Comparison of ENCODE assay signal across 23 mouse cellular contexts in genomic region chr16:37610333-37610732, GRCm38 (mm10). TPM values are rescaled to one million over a fixed set of nuclear protein-coding genes. Genes with fewer than 3 reads are reported as not detected.
DNase-seq lines count a peak whose midpoint lies in the region; ATAC-seq and TF ChIP-seq lines count a peak whose summit lies in the region.
"Had no signal": no experiment of that assay in that cellular context is flagged by ENCODE, and none has a peak within 500 bp of the region (broad histone marks: within the 10 kb centered on the region; RNA-seq: fewer than 3 reads in every experiment).

No protein-coding gene starts in this region.

- H3K9ac ChIP-seq in intestine, postnatal 0 days (ENCODE audit: low read depth, low read length): no peak overlapping the region
- H3K9ac ChIP-seq: forebrain, embryonic 13.5 days; heart, embryonic 12.5 days; limb, embryonic 15.5 days; liver, embryonic 15.5 days had no signal

- H3K27me3 ChIP-seq in kidney, adult 2 months (replicated peaks; ENCODE audit: control insufficient read depth, insufficient read depth, low read length): no peaks in the 10 kb centered on the region
- H3K27me3 ChIP-seq in intestine, postnatal 0 days (replicated peaks; ENCODE audit: control insufficient read depth, insufficient read depth, low read length): no peaks in the 10 kb centered on the region
- H3K27me3 ChIP-seq: forebrain, embryonic 13.5 days; heart, embryonic 12.5 days; limb, embryonic 15.5 days; liver, embryonic 15.5 days had no signal

- peak; percentile 48 to 63 for DNase-seq in left cerebral cortex, adult 18-20 months (ENCODE audit: low spot score in 2 of 2)
- no peak for DNase-seq in left cerebral cortex, postnatal 10 days (ENCODE audit: extremely low spot score in 1 of 2, low spot score in 2 of 2)
- peak; percentile 32 to 45 for DNase-seq in left cerebral cortex, adult 2 months (ENCODE audit: extremely low spot score in 1 of 2, low spot score in 2 of 2)
- DNase-seq in right cerebral cortex, adult 2 months (ENCODE audit: low spot score in 2 of 2): peak; percentile 59 to 63
- DNase-seq in kidney, adult 2 months: no peak
- DNase-seq: adrenal gland, postnatal 36 days; B cell, adult 2 months; heart, postnatal 14 days; kidney, adult 18-20 months; kidney, postnatal 14 days; layer of hippocampus, postnatal 36 days; thymus, postnatal 25 days had no signal

- WGBS in kidney, adult 2 months: 88% methylated on average over 8 of the region's 8 CpGs
- 84% methylated on average over 8 of the region's 8 CpGs for WGBS in intestine, postnatal 0 days

- TF ChIP-seq CTCF in cortical plate, adult 2 months (IDR thresholded peaks at IDR 0.05; ENCODE audit: extremely low read depth, insufficient read depth, low read length): no peak
- TF ChIP-seq CTCF in left cerebral cortex, adult 2 months (IDR thresholded peaks at IDR 0.05): no peak
- no peak for TF ChIP-seq CTCF in kidney, adult 2 months (conservative IDR thresholded peaks at IDR 0.05; ENCODE audit: insufficient read depth, insufficient read length, low read depth, low read length)
- no peak for TF ChIP-seq CTCF in intestine, postnatal 0 days (IDR thresholded peaks at IDR 0.05; ENCODE audit: low read depth)

- peaks cover 1% of the 10 kb centered on the region; the same call in 1 of the 2 replicates for H3K36me3 ChIP-seq in kidney, adult 2 months (ENCODE audit: control insufficient read depth, insufficient read depth, low read length)
- H3K36me3 ChIP-seq in intestine, postnatal 0 days (ENCODE audit: control insufficient read depth, insufficient read depth): no peaks in the 10 kb centered on the region
- H3K36me3 ChIP-seq: heart, embryonic 12.5 days; limb, embryonic 15.5 days had no signal

- intact Hi-C loops in left cerebral cortex, postnatal 10 days (cut with DNase I): no loop called here
- intact Hi-C loops in left cerebral cortex, adult 2 months (cut with DNase I): no loop called here

- H3K4me2 ChIP-seq in intestine, postnatal 0 days (replicated peaks; ENCODE audit: low read depth): no peak overlapping the region
- H3K4me2 ChIP-seq: forebrain, embryonic 13.5 days; heart, embryonic 12.5 days; limb, embryonic 15.5 days; liver, embryonic 15.5 days had no signal

- H3K4me1 ChIP-seq in cortical plate, adult 2 months (ENCODE audit: control insufficient read depth, insufficient read depth, low read length): peaks cover 8% of the 10 kb centered on the region
- no peaks in the 10 kb centered on the region for H3K4me1 ChIP-seq in kidney, adult 2 months (ENCODE audit: control insufficient read depth, insufficient read depth, low read length)
- H3K4me1 ChIP-seq in intestine, postnatal 0 days (replicated peaks; ENCODE audit: control insufficient read depth, insufficient read depth, low read length): no peaks in the 10 kb centered on the region
- H3K4me1 ChIP-seq: forebrain, embryonic 13.5 days; liver, embryonic 15.5 days had no signal

- no peak overlapping the region for H3K4me3 ChIP-seq in cortical plate, adult 2 months (ENCODE audit: insufficient read depth, low read length)
- H3K4me3 ChIP-seq in left cerebral cortex, adult 2 months: no peak overlapping the region
- H3K4me3 ChIP-seq in kidney, adult 2 months (ENCODE audit: insufficient read depth, low read depth, low read length): no peak overlapping the region
- no peak overlapping the region for H3K4me3 ChIP-seq in intestine, postnatal 0 days (ENCODE audit: low read depth, low read length)
- H3K4me3 ChIP-seq: erythroblast, embryonic 14.5 days; forebrain, embryonic 13.5 days; heart, embryonic 12.5 days; layer of hippocampus, adult 2 months; limb, embryonic 15.5 days; liver, embryonic 15.5 days had no signal

- H3K9me3 ChIP-seq in intestine, postnatal 0 days (ENCODE audit: control insufficient read depth): no peaks in the 10 kb centered on the region
- H3K9me3 ChIP-seq: forebrain, embryonic 13.5 days; heart, embryonic 12.5 days; limb, embryonic 15.5 days; liver, embryonic 15.5 days had no signal

- ATAC-seq in intestine, postnatal 0 days: no peak
- no peak for ATAC-seq in erythroblast, adult 5-6 weeks (replicated peaks; ENCODE audit: low FRiP score, poor library complexity, severe bottlenecking)
- ATAC-seq: forebrain, embryonic 13.5 days; hindbrain, postnatal 0 days had no signal

- H3K27ac ChIP-seq in cortical plate, adult 2 months (ENCODE audit: insufficient read depth, low read length): peak overlapping the region; percentile 88
- H3K27ac ChIP-seq in left cerebral cortex, adult 2 months: peak overlapping the region; percentile 87
- no peak overlapping the region for H3K27ac ChIP-seq in kidney, adult 2 months (ENCODE audit: insufficient read depth, low read depth, low read length)
- H3K27ac ChIP-seq in intestine, postnatal 0 days (ENCODE audit: low read depth, low read length): no peak overlapping the region
- H3K27ac ChIP-seq: forebrain, embryonic 13.5 days; hindbrain, postnatal 0 days; layer of hippocampus, adult 2 months; limb, embryonic 15.5 days; liver, embryonic 15.5 days had no signal

- TF ChIP-seq POLR2A in cortical plate, adult 2 months (IDR thresholded peaks at IDR 0.05; ENCODE audit: extremely low read depth, insufficient read depth, low read length): no peak
- no peak for TF ChIP-seq POLR2A in kidney, adult 2 months (IDR thresholded peaks at IDR 0.05; ENCODE audit: low read depth, low read length)

RNA-seq across cellular contexts. Expression of gene Hgd, which starts 30.4 kb away (rescaled TPM):
- total RNA-seq in left cerebral cortex, adult 18-20 months (2021): not detected
- not detected for total RNA-seq in left cerebral cortex, postnatal 10 days (2021)
- 0.06 TPM in 1 of 2 replicates, not detected in the other for polyA plus RNA-seq in cortical plate, adult 2 months (2012; rRNA removed)
- under 1 TPM in 1 of 2 experiments, not detected in 1; 0.54 TPM for total RNA-seq in left cerebral cortex, adult 2 months (2021)
- 398 and 426 TPM in 2 replicates for polyA plus RNA-seq in kidney, adult 2 months (2012; rRNA removed)
- polyA plus RNA-seq in intestine, postnatal 0 days (2015; fragmentation: Nextera tagmentation; extraction: Ambion mirVana): 2.7 and 4.2 TPM in 2 replicates
- not detected in 2 replicates for total RNA-seq in erythroblast, adult 5-6 weeks (2015; ENCODE audit: low replicate concordance)
- total RNA-seq in erythroblast, adult 5-6 weeks (2017; ENCODE audit: low replicate concordance): not detected in 2 replicates
- total RNA-seq: hindbrain, postnatal 0 days; layer of hippocampus, adult 2 months; layer of hippocampus, postnatal 36 days had no signal
- polyA plus RNA-seq: embryonic facial prominence, embryonic 11.5 days; erythroblast, embryonic 14.5 days had no signal

RNA-seq across cellular contexts. Expression of gene Ndufb4, which starts 43.9 kb away (rescaled TPM):
- total RNA-seq in left cerebral cortex, adult 18-20 months (2021): 10 to 100 TPM; 76.5 to 80.3 TPM
- total RNA-seq in left cerebral cortex, postnatal 10 days (2021): 10 to 100 TPM; 72.5 to 73.8 TPM
- 79.6 and 87.3 TPM in 2 replicates for polyA plus RNA-seq in cortical plate, adult 2 months (2012; rRNA removed)
- total RNA-seq in left cerebral cortex, adult 2 months (2021): 10 to 100 TPM; 68.5 to 69.7 TPM
- 131 and 178 TPM in 2 replicates for polyA plus RNA-seq in kidney, adult 2 months (2012; rRNA removed)
- 117 and 120 TPM in 2 replicates for polyA plus RNA-seq in intestine, postnatal 0 days (2015; fragmentation: Nextera tagmentation; extraction: Ambion mirVana)
- total RNA-seq in erythroblast, adult 5-6 weeks (2015; ENCODE audit: low replicate concordance): 15.7 and 28.2 TPM in 2 replicates
- 0.42 and 8.2 TPM in 2 replicates for total RNA-seq in erythroblast, adult 5-6 weeks (2017; ENCODE audit: low replicate concordance)

Comparison
In these comparisons a context has a peak if more than half of its experiments do, and no peak if none do; other contexts are left out.
1. DNase-seq: peak in left cerebral cortex, adult 18-20 months (2 of 2), left cerebral cortex, adult 2 months (2 of 2) and right cerebral cortex, adult 2 months (2 of 2); none in left cerebral cortex, postnatal 10 days (0 of 2) and kidney, adult 2 months (single experiment).
2. H3K27ac ChIP-seq: peak in cortical plate, adult 2 months (single experiment) and left cerebral cortex, adult 2 months (single experiment); none in kidney, adult 2 months (single experiment) and intestine, postnatal 0 days (single experiment).